Mouse (Mus musculus) stomach, postnatal 0 days (tissue): ENCODE measurements around the gene 9130230L23Rik. TPM values are rescaled to one million over a fixed set of nuclear protein-coding genes. Genes with fewer than 3 reads are reported as not detected.

Source experiments
- ATAC-seq: fragments of 200-750 bp; cut with Nextera tagmentation; 2 replicates; pipeline ENCODE4 v1.8.0; 2017; ENCODE audit not compliant: low FRiP score, low TSS enrichment
- DNase-seq: peaks from one replicate; pipeline ENCODE4 v3.0.0-alpha.2; 2016; ENCODE audit warnings: low spot score
- H3K27ac ChIP-seq: fragments of 300-500 bp; sonication (generic); replicated peaks from 2 replicates; pipeline ENCODE4 v1.5.1; 2014; ENCODE audit warnings: mild to moderate bottlenecking, control low read depth
- H3K27me3 ChIP-seq: fragments of 300-500 bp; sonication (generic); 2 replicates; pipeline ENCODE4 v1.6.1; 2014; ENCODE audit warnings: low read length; ENCODE audit not compliant: control insufficient read depth, insufficient read depth
- H3K36me3 ChIP-seq: fragments of 300-500 bp; sonication (generic); 2 replicates; pipeline ENCODE4 v1.6.1; 2014; ENCODE audit warnings: low read length, mixed read lengths; ENCODE audit not compliant: control insufficient read depth, insufficient read depth
- H3K4me1 ChIP-seq: fragments of 300-500 bp; sonication (generic); replicated peaks from 2 replicates; pipeline ENCODE4 v1.6.1; 2014; ENCODE audit warnings: antibody characterized with exemption; ENCODE audit not compliant: control insufficient read depth, insufficient read depth
- H3K4me2 ChIP-seq: fragments of 300-500 bp; sonication (generic); replicated peaks from 2 replicates; pipeline ENCODE4 v1.6.1; 2014; ENCODE audit warnings: low read depth, mild to moderate bottlenecking, control low read depth, moderate library complexity
- H3K4me3 ChIP-seq: fragments of 300-500 bp; sonication (generic); 2 replicates; pipeline ENCODE4 v1.5.1; 2014; ENCODE audit warnings: low read depth, low read length, control low read depth
- H3K9ac ChIP-seq: fragments of 300-500 bp; sonication (generic); 2 replicates; pipeline ENCODE4 v1.6.1; 2014; ENCODE audit warnings: mild to moderate bottlenecking, low read length, control low read depth, mixed read lengths
- H3K9me3 ChIP-seq: fragments of 300-500 bp; sonication (generic); 2 replicates; pipeline ENCODE4 v1.6.1; 2016; ENCODE audit warnings: low read length; ENCODE audit not compliant: control insufficient read depth
- CTCF ChIP-seq: IDR thresholded peaks from 2 replicates; pipeline ENCODE4 v1.5.1; 2016; ENCODE audit warnings: antibody characterized with exemption, low read depth, mild to moderate bottlenecking, moderate library complexity
- EP300 ChIP-seq: optimal IDR thresholded peaks from 2 replicates; pipeline ENCODE3; 2016; ENCODE audit warnings: antibody characterized with exemption
- WGBS: fragments of 180-500 bp; shearing (Covaris S2); extraction: QIAGEN DNeasy Blood & Tissue Kit; methylation state at CpG from one replicate; pipeline ENCODE4 v1.1.7; 2014; 5-methylcytosine and 5-hydroxymethylcytosine counted together
- polyA plus RNA-seq: library from polyadenylated mRNA; unstranded; fragments of >200 nt; fragmentation: Nextera tagmentation; extraction: Ambion mirVana; gene quantifications from 2 replicates; pipeline ENCODE4 v1.2.1, GENCODE M21; 2015

Gene 9130230L23Rik
- polyA plus RNA-seq, 1 experiment from 2014 or later: 4.7 TPM

DNA sequence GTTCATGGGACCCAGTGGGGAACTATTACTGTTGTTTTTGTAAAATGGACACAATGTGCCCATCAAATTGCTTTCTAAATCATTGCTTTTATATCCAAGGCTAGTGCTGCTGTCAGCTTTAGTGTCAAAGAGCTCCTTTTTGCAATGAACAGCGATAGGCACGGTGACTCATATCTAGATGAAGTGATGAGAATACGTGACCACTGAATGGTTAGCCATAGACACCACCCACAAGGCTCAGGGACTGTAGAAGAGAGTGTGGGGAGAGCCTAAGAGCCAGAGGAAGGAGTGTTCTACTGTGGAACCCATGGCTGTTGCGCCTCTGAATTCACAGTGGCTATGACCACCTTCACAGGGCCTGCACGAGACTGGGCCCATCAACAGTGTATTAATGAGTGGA lies 17.7 kb downstream of the 9130230L23Rik start:
- Histone ChIP-seq H3K4me3 (no peak overlapping the region), H3K36me3 (no peaks in the 10 kb centered on the region), H3K9ac (no peak overlapping the region), H3K9me3 (no peaks in the 10 kb centered on the region), H3K27ac (no peak overlapping the region), H3K27me3 (no peaks in the 10 kb centered on the region), H3K4me2 (no peak overlapping the region), H3K4me1 (no peaks in the 10 kb centered on the region)
- 83% methylated on average over 5 of the region's 5 CpGs for WGBS
- DNase-seq: no peak
- no peak for TF ChIP-seq EP300
- TF ChIP-seq CTCF: no peak
- no peak for ATAC-seq

DNA sequence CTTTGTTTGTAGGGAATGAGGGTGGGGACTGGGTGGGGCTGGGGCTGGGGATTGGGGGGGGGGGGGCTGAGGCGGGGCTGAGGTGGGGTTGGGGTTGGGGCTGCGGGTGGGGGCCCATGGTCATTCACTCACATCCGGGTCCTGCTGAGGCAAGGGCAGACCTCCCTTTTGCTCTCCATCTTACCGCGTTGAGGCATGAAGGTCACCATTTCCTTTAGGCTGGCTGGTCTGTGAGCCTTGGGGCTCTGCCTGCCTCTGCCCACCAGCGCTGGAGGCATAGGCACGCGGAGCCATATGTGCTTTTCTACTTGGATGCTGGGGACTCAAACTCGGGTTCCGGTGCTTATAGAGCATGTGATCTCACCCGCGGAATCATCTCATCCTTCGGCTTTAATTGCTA lies 28.4 kb downstream of the 9130230L23Rik start:
- WGBS: 80% methylated on average over 13 of the region's 13 CpGs
- no peaks in the 10 kb centered on the region for H3K36me3 ChIP-seq
- no peak overlapping the region for H3K9ac ChIP-seq
- DNase-seq: no peak
- H3K4me1 ChIP-seq: no peaks in the 10 kb centered on the region
- no peaks in the 10 kb centered on the region for H3K9me3 ChIP-seq
- no peak overlapping the region for H3K4me2 ChIP-seq
- no peak overlapping the region for H3K27ac ChIP-seq
- no peaks in the 10 kb centered on the region for H3K27me3 ChIP-seq
- no peak for ATAC-seq
- H3K4me3 ChIP-seq: no peak overlapping the region
- TF ChIP-seq CTCF (no peak), EP300 (no peak)

DNA sequence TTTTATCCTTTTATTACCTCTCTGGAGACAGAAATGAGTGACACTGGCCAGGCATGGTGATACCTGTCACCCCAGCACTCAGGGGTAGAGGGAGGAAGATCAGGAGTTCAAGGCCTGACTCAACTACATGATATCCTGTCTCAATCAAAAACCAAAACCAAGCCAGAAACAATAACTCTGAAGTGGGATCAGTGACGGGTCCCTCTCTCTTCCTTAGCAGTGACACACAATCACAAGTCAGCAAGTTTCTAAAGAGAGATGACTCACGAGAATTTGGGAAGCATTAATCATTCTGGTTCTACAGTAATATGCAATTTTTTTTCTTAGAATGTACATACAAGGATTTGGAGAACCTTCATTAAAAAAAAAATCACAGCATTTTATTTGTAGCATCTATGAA lies 30.9 kb downstream of the 9130230L23Rik start:
- ATAC-seq (no peak), DNase-seq (no peak)
- Histone ChIP-seq H3K9me3 (no peaks in the 10 kb centered on the region), H3K27ac (no peak overlapping the region), H3K4me1 (no peaks in the 10 kb centered on the region), H3K27me3 (no peaks in the 10 kb centered on the region), H3K4me3 (no peak overlapping the region), H3K4me2 (no peak overlapping the region), H3K9ac (no peak overlapping the region), H3K36me3 (no peaks in the 10 kb centered on the region)
- WGBS: 52% methylated on average over 2 of the region's 2 CpGs
- no peak for TF ChIP-seq CTCF

DNA sequence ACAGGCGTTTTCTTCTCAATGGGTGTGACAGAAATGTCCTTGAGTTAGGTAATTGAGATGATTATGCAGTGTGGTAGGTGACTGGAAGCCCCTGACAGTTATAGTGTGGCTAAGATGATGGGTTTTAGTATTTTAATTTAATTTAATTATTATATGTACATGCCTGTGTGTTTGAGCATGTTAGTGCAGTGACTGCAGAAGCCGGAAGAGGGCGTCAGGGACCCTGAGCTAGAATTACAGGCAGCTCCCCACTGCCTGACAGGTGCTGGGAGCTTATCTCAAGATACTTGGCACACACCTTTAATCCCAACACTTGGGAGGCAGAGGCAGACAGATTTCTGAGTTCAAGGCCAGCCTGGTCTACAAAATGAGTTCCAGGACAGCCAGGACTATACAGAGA lies 36.1 kb downstream of the 9130230L23Rik start:
- H3K27ac ChIP-seq: no peak overlapping the region
- ATAC-seq (no peak), DNase-seq (no peak)
- no peaks in the 10 kb centered on the region for H3K4me1 ChIP-seq
- H3K9me3 ChIP-seq: no peaks in the 10 kb centered on the region
- H3K36me3 ChIP-seq: no peaks in the 10 kb centered on the region
- no peaks in the 10 kb centered on the region for H3K27me3 ChIP-seq
- no peak overlapping the region for H3K4me2 ChIP-seq
- no peak overlapping the region for H3K9ac ChIP-seq
- H3K4me3 ChIP-seq: no peak overlapping the region
- whole genome bisulfite sequencing: 91% methylated on average over 3 of the region's 3 CpGs
- no peak for TF ChIP-seq CTCF
- TF ChIP-seq EP300: no peak

DNA sequence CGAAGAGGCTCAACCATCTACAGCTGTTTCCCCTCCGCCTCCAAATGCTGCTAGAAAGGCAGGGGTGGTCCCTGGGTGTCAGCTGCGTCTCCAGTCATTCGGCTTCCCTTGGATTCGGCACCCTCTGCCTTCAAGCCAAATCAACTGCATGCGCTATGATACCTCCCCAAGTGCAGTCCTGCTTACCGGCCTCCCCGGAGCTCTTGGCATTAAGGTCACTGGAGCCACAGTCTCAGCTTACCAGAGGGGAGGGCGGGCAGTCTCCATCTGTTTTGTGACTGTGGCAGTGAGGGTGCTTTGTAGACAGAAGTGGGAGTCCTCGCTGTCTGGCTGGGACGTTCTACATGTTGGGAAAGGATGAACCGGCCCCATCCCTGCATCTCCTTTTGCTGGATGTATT lies 37.0 kb downstream of the 9130230L23Rik start:
- Histone ChIP-seq H3K4me2 (no peak overlapping the region), H3K4me3 (no peak overlapping the region), H3K27ac (no peak overlapping the region), H3K27me3 (no peaks in the 10 kb centered on the region), H3K9ac (no peak overlapping the region), H3K9me3 (no peaks in the 10 kb centered on the region), H3K4me1 (no peaks in the 10 kb centered on the region), H3K36me3 (no peaks in the 10 kb centered on the region)
- DNase-seq (no peak), ATAC-seq (no peak)
- TF ChIP-seq EP300: no peak
- TF ChIP-seq CTCF: no peak
- WGBS: 61% methylated on average over 12 of the region's 12 CpGs

DNA sequence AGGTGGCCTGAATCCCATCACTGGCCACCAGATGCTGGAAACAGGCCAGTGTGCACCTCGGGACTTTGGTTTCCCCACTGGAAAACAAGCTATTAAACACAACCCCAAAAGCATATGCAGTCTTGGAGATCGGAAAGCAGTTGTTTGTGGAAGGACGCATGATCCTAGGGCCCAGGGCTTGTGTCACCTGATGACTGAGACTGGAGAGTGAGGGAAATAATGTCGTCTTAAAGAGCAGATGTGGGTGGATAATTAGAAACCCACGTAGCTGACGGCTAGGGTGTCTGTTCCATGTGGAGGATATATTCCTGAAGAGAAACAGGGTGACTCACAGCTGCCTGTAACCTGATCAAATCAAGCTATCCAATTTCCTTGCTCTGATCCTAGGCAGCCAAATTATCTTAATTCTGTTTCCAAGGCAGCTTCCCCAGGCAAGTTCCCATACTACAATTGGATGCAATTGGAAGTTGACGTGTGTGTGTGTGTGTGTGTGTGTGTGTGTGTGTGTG lies 38.3 kb downstream of the 9130230L23Rik start:
- Histone ChIP-seq H3K9me3 (no peaks in the 10 kb centered on the region), H3K27ac (no peak overlapping the region), H3K4me1 (no peaks in the 10 kb centered on the region), H3K4me3 (no peak overlapping the region), H3K9ac (no peak overlapping the region), H3K36me3 (no peaks in the 10 kb centered on the region), H3K27me3 (no peaks in the 10 kb centered on the region), H3K4me2 (no peak overlapping the region)
- DNase-seq: no peak
- WGBS: 66% methylated on average over 7 of the region's 7 CpGs
- ATAC-seq: no peak; the same call in 1 of the 2 replicates
- TF ChIP-seq CTCF (no peak), EP300 (no peak)
